Mouse (Mus musculus): Measurements from ENCODE around the gene Pcsk5. TPM values are rescaled to one million over a fixed set of nuclear protein-coding genes. Genes with fewer than 3 reads are reported as not detected.

Pcsk5 gene
- polyA plus RNA-seq, 1 experiment from 2014 or later: 33.0 TPM

GRCm38 (mm10) chr19:17385022-17385421 lies 452.4 kb downstream of the Pcsk5 start:
- Histone ChIP-seq H3K27ac (no peak overlapping the region), H3K4me3 (no peak overlapping the region), H3K36me3 (no peaks in the 10 kb centered on the region), H3K9ac (no peak overlapping the region), H3K4me1 (no peaks in the 10 kb centered on the region), H3K27me3 (no peaks in the 10 kb centered on the region), H3K4me2 (replicated peaks) (no peak overlapping the region), H3K9me3 (no peaks in the 10 kb centered on the region)
- no peak for ATAC-seq (ENCODE audit: insufficient number of reproducible peaks, insufficient read depth, low FRiP score, low TSS enrichment)
- WGBS: 93% methylated on average over 4 of the region's 4 CpGs

GRCm38 (mm10) chr19:17382807-17383397 lies 454.5 kb downstream of the Pcsk5 start:
- Histone ChIP-seq H3K9ac (no peak overlapping the region), H3K27ac (no peak overlapping the region), H3K27me3 (no peaks in the 10 kb centered on the region), H3K9me3 (no peaks in the 10 kb centered on the region), H3K4me1 (no peaks in the 10 kb centered on the region), H3K36me3 (no peaks in the 10 kb centered on the region), H3K4me3 (no peak overlapping the region), H3K4me2 (replicated peaks) (no peak overlapping the region)
- WGBS: 86% methylated on average over 6 of the region's 6 CpGs
- ATAC-seq (ENCODE audit: insufficient number of reproducible peaks, insufficient read depth, low FRiP score, low TSS enrichment): no peak
